Mouse (Mus musculus) c-Kit-positive CD71-positive TER-119-positive erythroid progenitor cells, embryonic 14.5 days (primary cell): Measurements from ENCODE around the gene B9d1.

Experiments used
- DNase-seq: peaks from one replicate; pipeline ENCODE4 v3.0.0-alpha.2; 2013; ENCODE audit warnings: low spot score

B9d1 gene

DNA sequence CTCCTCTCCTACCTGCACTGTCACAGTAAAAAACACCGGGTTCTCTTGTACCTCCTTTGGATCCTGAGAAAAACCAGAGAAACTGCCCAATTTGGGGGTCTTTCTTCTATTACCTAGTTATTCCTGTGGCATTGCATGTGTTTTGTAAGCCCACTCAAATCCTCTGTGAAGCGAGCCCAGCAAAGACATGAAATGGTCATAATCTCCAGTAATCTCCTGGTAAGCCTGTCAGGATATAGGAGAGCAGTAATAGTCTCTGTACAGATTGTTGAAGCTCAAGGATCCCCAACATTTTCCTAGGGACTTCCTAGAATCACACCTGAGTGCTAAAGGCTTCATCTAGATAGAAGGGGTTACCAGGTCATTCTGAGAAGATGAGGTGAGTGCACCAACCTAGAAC is 36.2 kb downstream of the B9d1 start:
- no peak for DNase-seq

DNA sequence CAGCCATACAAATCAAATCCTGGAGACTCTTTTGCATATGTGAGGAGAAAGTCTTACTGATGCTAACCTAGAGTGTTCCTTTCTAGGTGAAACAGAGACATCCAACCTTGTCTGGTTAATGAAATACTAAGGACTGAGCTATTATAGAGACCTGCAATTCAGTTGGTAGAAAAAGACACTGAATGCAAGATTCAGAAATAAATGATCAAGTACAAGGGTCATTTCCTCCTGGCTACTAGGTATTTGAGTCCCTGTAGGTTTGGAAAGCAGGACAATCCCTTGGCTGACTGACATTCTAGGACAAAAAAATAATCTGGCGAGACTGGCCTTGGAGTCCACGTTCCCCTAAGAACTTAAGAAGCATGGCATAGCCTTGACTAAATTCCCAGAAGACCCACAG is 40.6 kb downstream of the B9d1 start:
- DNase-seq, result no peak

DNA sequence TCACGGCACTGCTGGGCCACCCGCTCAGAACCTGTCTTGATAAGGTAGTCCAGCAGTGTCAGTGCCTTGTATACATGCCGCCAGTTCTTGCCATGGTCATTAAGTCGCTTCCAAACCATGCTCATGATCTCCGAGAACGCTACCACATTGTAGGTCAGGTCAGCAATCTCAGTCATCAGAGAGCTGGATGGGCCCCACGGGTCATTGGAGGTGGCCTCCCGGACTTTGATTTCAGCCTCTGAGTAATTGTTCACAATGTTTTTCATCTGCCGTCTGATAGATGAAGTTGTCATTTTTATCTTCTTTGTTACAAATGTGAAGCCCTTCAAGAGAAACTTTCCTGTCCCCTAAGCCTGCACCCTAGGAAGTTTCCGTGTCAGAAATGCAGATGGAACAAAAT is 41.5 kb downstream of the B9d1 start:
- DNase-seq, result no peak

DNA sequence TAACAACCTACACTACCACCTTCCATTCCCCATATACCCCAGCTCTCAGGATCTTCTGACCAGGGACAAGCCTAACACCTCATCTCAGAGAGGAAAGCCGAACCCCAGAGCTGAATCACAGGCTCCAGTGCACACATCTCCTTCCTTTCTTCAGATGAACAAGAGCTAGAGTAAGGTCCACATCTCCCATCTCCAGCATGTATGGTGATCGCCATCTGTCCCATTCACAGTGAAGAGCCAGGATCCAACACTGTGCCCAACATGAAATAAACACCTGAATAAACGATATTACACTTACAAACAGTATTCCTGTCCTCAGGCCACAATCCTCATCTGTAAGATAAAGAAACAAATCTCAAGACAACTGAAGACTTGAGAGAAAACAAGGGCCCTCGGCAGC is 42.8 kb downstream of the B9d1 start:
- no peak for DNase-seq

DNA sequence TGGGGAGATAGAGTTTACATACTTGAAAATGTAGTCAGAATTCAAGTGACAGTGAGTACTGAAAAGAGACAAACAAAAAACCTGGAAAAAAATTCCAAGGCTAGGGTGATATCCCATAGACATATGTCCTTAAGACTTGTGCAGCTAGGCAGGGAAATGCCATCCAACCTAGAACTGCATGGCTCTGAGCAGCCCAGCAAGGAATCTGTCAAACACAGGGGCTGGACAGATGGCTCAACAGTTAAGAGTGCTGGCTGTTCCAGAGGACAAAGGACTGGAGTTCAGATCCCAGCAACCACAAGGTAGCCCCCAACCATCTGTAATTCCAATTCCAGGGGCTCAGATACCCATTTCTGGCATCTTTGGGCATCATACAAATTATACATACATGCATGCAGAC is 45.7 kb downstream of the B9d1 start:
- DNase-seq, result no peak

DNA sequence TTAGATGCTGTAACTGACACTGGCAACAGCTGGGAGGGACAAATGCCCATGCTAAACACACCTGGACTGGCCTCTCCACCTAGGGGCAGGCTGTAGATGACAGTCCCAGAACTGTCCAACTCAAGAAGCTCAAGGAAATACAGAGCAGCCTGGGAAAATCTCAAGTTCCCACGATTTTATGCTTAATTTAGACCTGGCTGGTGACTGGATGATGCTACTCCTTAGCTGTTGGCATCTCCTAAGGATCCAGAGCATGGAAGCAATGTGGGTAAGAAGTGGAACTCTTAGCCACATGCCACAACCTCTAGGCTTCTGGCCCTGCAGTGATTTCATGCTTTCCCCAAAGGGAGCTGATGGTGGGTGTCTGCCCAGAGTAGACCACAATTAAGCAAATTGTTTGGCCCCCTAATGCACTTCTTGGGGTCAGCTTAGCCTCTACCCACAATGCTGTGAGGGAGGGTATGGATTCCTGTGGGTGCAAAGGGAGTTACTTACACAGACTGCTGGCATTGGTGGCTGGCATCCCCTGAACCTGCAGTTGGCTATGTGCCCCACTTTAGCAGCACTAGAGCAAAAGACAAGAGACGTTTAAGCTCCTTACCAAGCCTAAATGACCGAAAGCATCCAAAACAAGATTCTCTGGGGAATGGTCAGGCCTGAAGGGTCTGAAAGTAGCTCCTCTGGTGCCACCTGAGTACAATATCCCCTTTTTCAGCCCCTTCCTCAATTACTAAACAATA is 48.2 kb downstream of the B9d1 start:
- DNase-seq, result no peak

DNA sequence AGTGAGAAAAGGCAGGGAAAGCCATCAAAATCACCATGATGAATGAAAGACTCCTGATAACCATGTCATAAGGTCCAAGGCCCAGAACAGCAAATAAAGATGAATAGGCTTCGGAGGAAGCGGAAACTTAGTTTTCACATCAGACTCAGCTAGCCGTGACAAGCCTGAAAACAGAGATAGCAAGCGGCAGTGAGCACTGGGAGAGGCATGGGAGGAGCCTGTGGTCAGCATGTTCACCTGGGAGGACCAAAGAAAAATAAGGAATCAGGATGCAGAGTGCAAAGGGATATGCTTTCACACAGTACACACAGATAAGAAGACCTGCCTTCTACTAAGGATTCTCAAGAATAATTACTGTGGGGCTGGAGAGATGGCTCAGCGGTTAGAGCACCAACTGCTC is 54.6 kb downstream of the B9d1 start:
- DNase-seq, result no peak

DNA sequence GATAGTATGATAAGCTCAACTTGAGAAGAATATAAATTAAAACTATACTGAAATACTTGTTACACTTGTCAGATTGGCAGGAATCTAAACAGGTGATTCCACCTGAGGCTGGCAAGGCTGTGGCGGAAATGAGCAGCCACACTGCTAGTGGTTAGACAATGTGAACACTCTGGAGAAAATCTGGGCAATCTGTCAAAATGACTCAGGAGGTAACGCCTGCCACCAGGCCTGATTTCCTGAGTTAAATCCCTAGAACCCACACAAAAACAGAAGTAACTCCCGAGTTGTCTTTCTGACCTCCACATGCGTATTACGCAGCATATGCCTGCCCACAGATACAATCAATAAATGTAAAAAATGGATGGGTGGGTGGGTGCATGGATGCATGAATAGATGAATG is 57.5 kb downstream of the B9d1 start:
- DNase-seq, result no peak
